Mouse (Mus musculus): ENCODE measurements around the gene Jph2.

DNA sequence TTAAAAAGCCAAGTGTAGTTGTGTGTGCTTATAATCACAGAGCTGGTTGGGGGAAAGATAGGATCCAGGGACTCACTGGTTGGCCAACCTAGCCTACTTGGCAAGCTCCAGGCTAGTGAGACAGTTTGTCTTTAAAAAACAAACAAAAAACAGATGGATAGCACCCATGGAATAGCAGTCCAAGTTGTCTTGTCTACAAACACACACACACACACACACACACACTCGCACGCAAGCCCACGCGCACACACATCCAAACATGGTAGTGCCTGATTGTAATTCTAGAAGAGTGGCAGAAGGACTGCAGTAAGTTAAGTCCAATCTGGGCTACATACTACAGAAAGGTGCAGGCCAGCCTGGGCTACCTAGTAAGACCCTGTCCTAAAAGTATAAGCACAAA lies 14.6 kb upstream of the Jph2 start:
- TF ChIP-seq CTCF (IDR thresholded peaks at IDR 0.05; ENCODE audit: insufficient read depth, low read length) (no peak), POLR2A (IDR thresholded peaks at IDR 0.05; ENCODE audit: borderline replicate concordance, extremely low read depth, low read depth, low read length) (no peak)

Data from lung, adult 2 months (tissue).